Mouse (Mus musculus): Measurements from ENCODE around the gene Litaf.

Litaf gene

DNA sequence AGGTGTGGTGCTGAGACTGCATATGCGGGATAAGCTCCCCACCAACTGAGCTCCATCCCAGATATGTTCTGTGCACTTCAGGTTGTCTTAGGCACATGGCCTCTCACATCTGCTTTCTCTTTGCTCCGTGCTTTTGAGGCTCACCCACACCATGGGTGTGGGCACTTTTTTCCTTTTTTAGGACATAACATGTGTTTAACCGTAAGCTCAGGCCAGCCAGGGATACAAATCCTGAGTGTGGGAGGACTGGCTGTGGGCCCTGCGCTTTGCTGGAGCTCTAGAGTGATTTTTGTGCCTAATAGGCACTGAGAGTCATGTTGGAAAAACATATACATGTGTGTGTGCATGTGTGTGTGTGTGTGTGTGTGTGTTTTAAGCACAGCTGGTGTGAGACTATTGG lies 110.9 kb downstream of the Litaf start:
- no peak for DNase-seq (ENCODE audit: low spot score)

DNA sequence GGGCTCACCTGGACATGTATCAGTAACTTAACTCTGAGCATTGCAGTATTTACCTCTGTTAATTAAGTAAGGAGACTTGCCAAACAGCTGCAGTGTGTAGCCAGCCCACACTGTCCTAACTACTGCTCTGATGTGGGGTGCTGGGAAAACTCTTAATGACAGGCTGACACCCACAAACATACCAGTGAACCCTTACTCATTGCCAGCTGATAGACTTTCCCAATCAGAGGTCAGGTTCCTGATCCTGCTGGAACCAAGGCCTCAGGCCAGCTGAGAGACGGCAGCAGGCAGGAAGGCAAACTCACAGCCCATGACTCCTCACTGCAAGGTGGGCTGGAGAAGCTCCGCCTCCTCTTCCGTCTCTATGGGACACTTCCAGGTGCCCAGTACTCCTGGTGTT lies 113.1 kb downstream of the Litaf start:
- no peak for DNase-seq (ENCODE audit: low spot score)

GRCm38 (mm10) chr16:10952071-10952470 lies 113.9 kb downstream of the Litaf start:
- DNase-seq (ENCODE audit: low spot score), result no peak

DNA sequence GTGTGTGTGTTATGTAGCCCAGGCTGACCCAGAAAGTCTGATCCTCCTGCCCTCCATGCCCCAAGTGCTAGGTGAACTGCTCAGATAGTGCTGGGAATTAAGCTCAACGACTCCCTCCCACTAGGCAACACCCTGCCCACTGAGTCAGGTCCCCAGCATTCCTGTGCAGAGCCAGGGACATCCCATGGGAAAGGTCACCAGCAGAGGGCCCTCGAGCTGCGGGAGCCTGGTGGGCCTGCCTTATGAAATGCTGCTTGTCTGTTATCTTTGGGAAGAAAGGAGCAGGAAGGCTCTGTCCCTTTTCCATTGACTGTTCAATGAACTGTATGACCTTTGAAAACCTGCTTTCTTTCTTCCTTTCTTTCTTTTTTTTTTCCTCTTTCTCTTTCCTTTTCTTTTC lies 114.4 kb downstream of the Litaf start:
- DNase-seq (ENCODE audit: low spot score), result no peak

GRCm38 (mm10) chr16:10950539-10950938 lies 115.4 kb downstream of the Litaf start:
- DNase-seq (ENCODE audit: low spot score), result no peak

- DNase-seq (ENCODE audit: low spot score), result no peak
Measured at GRCm38 (mm10) chr16:10947724-10948123, 118.2 kb downstream of the Litaf start.

DNA sequence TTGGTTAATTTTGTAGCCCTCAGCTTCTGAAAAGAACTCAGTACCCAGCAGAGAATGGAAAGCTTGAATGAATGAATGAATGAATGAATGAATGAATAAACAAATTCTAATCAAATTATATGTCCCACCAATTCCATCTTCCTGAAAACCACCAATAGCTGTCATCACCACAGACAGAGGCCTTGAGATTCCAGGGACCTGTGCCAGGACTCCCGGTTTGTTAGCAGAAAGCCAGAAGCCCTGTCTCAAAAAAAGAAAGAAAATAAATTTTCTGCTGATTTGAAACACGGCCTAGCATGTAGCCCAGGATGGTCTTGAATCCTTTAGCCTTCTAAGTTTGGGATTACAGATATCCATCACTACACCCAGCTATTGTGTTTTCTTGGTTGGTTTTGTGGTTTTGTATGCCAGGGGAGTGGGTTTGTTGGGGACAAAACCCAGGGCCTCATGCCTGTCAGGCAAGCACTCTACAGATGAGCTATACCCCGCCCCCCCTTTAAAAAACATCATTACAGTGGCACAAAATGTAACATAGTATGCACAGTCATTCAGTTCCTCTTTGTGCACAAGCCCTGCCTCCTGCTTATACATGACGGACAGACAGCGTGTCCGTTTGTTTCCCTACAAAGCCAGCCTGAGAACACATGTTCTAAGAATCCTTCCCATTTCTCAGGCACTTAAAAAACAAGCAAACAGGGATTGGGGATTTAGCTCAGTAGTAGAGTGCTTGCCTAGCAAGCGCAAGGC lies 120.4 kb downstream of the Litaf start:
- DNase-seq (ENCODE audit: low spot score), result peak; percentile 21

DNA sequence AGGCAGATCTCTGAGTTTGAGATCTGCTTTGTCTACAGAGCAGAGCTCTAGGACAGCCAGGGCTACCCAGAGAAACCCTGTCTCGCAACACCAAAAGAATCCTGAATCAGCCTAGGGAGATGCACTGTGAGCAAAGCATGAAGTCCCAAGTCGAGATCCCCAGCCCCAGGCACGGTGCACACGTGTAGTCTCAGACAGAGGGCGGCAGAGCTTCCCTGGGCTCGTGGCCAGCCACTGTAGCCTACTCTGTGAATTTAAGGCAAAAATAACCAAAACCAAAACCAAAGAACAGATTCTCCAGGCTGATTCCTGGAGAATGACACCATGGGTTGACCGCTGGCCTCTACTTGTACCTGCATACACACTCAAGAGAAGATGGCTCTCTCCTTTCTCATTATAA lies 121.4 kb downstream of the Litaf start:
- peak; percentile 37 for DNase-seq (ENCODE audit: low spot score)

DNA sequence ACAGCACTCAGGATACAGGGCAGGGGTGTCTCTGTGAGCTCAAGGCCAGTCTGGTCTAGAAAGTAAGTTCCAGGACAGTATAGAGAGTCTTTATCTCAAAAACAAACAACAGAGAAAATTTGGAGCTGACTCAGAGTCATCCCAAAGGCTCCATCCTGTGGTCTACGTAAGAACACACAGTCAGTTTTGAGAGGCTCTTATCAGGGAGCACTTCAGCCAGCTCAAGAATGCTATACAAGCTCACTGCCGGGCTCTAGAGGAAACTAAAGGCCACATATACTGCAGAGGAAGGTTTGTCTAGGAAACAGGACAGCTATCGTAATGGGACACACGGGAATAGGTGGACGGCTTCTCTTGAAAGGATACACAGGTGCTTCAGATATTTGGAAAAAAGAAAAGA lies 122.7 kb downstream of the Litaf start:
- DNase-seq (ENCODE audit: low spot score), result peak; percentile 17

GRCm38 (mm10) chr16:10940661-10941060 lies 125.3 kb downstream of the Litaf start:
- DNase-seq (ENCODE audit: low spot score), result no peak

DNA sequence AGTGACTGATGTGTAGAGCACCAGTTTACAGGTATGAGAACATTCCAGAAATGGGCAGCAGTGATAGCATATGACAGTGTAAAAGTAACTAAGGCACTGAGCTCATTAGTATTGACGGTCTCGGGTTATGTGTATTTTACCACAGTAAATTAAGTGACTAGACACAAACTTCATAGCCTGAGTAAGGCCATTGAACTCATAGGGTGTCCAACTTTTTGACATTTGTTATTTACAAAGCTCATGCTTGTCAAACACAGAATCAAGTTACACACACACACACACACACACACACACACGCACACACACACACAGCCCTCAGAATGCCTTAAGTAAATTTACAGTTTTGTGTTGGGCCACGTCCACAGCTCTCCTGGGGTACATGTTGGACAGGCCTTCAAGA lies 126.0 kb downstream of the Litaf start:
- DNase-seq (ENCODE audit: low spot score), result no peak

GRCm38 (mm10) chr16:10937497-10937896 lies 128.5 kb downstream of the Litaf start:
- DNase-seq (ENCODE audit: low spot score), result no peak

GRCm38 (mm10) chr16:10936700-10937319 lies 129.1 kb downstream of the Litaf start:
- DNase-seq (ENCODE audit: low spot score), result no peak

- no peak for DNase-seq (ENCODE audit: low spot score)
Measured at GRCm38 (mm10) chr16:10934047-10934446, 131.9 kb downstream of the Litaf start.

GRCm38 (mm10) chr16:10933372-10933771 lies 132.6 kb downstream of the Litaf start:
- peak; percentile 73 for DNase-seq (ENCODE audit: low spot score)

DNA sequence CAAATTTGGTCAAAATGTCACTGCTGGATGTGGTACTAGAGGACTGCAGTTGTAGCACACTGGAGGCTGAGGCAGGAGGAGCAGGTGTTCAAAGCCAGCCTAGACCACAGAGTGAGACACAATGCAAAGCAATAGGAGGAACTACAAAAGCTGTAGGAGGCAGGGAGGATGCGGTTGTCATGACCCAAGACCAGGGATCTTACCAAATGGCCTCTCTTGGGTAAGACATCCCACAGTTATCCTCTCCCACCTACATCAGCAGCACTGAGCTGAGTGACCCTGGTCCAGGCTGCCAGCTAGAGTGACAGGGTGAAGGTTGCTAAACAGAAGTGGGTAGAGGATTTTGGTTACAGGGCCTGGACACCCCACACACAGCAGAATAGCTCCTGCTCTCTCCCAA lies 138.9 kb downstream of the Litaf start:
- DNase-seq (ENCODE audit: low spot score), result no peak

GRCm38 (mm10) chr16:10925591-10926180 lies 140.3 kb downstream of the Litaf start:
- no peak for DNase-seq (ENCODE audit: low spot score)

DNA sequence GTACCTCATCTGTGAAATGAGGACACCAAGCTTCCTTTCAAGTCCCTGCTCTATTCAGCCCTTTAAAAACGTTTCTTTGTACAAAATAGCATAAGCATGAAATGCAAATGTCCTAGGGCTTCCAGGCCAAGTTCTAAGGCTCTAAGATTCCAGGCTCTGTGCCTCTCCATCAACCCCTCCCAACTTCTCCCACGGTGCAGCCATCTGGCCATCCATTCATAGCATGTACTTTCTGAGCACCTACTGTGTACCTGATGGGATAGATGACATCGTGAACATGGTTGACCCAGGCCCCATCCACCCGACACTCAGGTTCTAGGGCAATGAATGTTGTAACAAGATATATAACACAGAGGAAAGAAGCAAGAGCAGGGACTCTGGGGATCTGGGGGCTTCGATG lies 142.4 kb downstream of the Litaf start:
- no peak for DNase-seq (ENCODE audit: low spot score)

GRCm38 (mm10) chr16:10919856-10920255 lies 146.1 kb downstream of the Litaf start:
- DNase-seq (ENCODE audit: low spot score), result peak; percentile 22

- no peak for DNase-seq (ENCODE audit: low spot score)
Measured at GRCm38 (mm10) chr16:10916271-10916670, 149.7 kb downstream of the Litaf start.

DNA sequence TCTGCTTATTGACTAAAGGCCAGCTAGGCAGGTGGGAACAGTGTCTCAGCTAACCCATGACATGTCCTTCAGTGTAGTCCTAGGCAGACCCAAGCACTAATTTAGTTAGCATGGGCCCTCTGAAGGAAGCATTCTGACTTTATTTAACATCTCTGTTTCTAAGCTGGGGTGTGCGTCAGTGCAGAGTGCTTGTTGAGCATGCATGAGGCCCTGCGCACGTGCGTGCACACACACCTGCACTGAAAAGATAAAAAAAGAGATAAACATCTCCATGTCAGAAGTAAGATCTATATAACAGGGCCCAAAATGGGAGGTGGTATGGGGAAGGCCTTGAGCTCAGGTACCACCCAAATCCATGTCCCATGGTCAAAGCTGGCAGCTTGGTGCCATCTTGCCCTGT lies 150.9 kb downstream of the Litaf start:
- no peak for DNase-seq (ENCODE audit: low spot score)

DNA sequence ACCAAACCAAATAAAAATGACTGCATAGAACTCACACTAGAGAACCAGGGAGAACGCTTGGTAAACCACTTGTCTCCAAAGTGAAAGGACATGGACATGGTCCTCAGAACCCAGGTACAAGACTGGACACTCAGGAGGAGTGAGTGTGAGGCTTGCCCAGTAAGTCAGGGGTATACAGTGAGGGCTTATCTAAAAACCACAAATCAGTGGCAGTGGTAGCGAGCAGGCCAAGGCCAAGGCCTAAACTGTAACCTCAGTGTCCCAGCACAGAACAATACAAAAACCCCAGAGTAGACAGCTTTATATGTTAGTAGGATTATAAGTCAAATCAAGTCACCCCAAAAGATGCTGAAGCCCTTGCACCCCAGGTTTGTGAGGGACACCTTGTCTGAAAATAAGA lies 154.9 kb downstream of the Litaf start:
- no peak for DNase-seq (ENCODE audit: low spot score)

GRCm38 (mm10) chr16:10910541-10910940 lies 155.4 kb downstream of the Litaf start:
- DNase-seq (ENCODE audit: low spot score), result no peak

All from adipocyte (in vitro differentiated cells).